Mouse (Mus musculus) myocyte (in vitro differentiated cells): ENCODE data around the gene Wnt6. TPM values are rescaled to one million over a fixed set of nuclear protein-coding genes. Genes with fewer than 3 reads are reported as not detected.

Experiments
- H3K27me3 ChIP-seq: one replicate; pipeline ENCODE4 v1.6.1; 2011; ENCODE audit not compliant: control insufficient read depth, insufficient read depth, insufficient read length
- H3K36me3 ChIP-seq: one replicate; pipeline ENCODE4 v1.6.1; 2011; ENCODE audit not compliant: control insufficient read depth, insufficient read depth
- H3K4me2 ChIP-seq: one replicate; pipeline ENCODE4 v1.6.1; 2011; ENCODE audit warnings: low read depth, control low read depth
- H3K4me3 ChIP-seq: one replicate; pipeline ENCODE4 v1.5.1; 2011; ENCODE audit warnings: mild to moderate bottlenecking, control low read depth, moderate library complexity
- H3K79me2 ChIP-seq: one replicate; pipeline ENCODE4 v1.6.1; 2011; ENCODE audit not compliant: control insufficient read depth, insufficient read depth
- H3ac ChIP-seq: one replicate; pipeline ENCODE4 v1.6.1; 2011; ENCODE audit not compliant: control insufficient read depth, insufficient read length
- CEBPB ChIP-seq: IDR thresholded peaks from 2 replicates; pipeline ENCODE4 v1.6.1; 2011; ENCODE audit warnings: mild to moderate bottlenecking, moderate library complexity; ENCODE audit not compliant: poor library complexity, insufficient read depth, severe bottlenecking
- E2F4 ChIP-seq: IDR thresholded peaks from one replicate; pipeline ENCODE4 v1.6.1; 2011; ENCODE audit warnings: mild to moderate bottlenecking, control low read depth, moderate library complexity; ENCODE audit not compliant: insufficient read depth
- MAX ChIP-seq: IDR thresholded peaks from one replicate; pipeline ENCODE4 v1.6.1; 2011; ENCODE audit warnings: low read depth, mild to moderate bottlenecking, control low read depth
- MYOD1 ChIP-seq, 3 experiments: IDR thresholded peaks; one replicate each; pipeline ENCODE4 v1.6.1; 2011; ENCODE audit warnings: control low read depth in 2 of 3, low read depth in 2 of 3, mild to moderate bottlenecking in 2 of 3, moderate library complexity in 1 of 3; ENCODE audit not compliant: insufficient read length in 2 of 3, control insufficient read depth in 1 of 3
- MYOG ChIP-seq, 3 experiments: IDR thresholded peaks; one replicate each; pipeline ENCODE4 v1.6.1; 2011; ENCODE audit warnings: control low read depth in 2 of 3, low read depth in 2 of 3, mild to moderate bottlenecking in 2 of 3; ENCODE audit not compliant: insufficient read length in 2 of 3, control insufficient read depth in 1 of 3, insufficient read depth in 1 of 3
- POLR2A ChIP-seq: IDR thresholded peaks from one replicate; pipeline ENCODE4 v1.6.1; 2011; ENCODE audit warnings: low read depth, mild to moderate bottlenecking, control low read depth, moderate library complexity; ENCODE audit not compliant: insufficient read length
- POLR2AphosphoS2 ChIP-seq: IDR thresholded peaks from one replicate; pipeline ENCODE4 v1.6.1; 2011; ENCODE audit warnings: low read depth, control low read depth; ENCODE audit not compliant: insufficient read length
- REST ChIP-seq: IDR thresholded peaks from one replicate; pipeline ENCODE4 v1.6.1; 2011; ENCODE audit warnings: mild to moderate bottlenecking, control low read depth, moderate library complexity; ENCODE audit not compliant: insufficient read depth, insufficient read length
- SRF ChIP-seq: IDR thresholded peaks from one replicate; pipeline ENCODE4 v1.6.1; 2011; ENCODE audit warnings: low read depth; ENCODE audit not compliant: control insufficient read depth, insufficient read length
- TCF12 ChIP-seq: IDR thresholded peaks from one replicate; pipeline ENCODE4 v1.6.1; 2011; ENCODE audit warnings: mild to moderate bottlenecking, control low read depth; ENCODE audit not compliant: poor library complexity, insufficient read depth, severe bottlenecking
- TCF3 ChIP-seq: IDR thresholded peaks from one replicate; pipeline ENCODE4 v1.6.1; 2011; ENCODE audit warnings: low read depth, control low read depth; ENCODE audit not compliant: insufficient read length
- USF1 ChIP-seq: IDR thresholded peaks from one replicate; pipeline ENCODE4 v1.6.1; 2011; ENCODE audit warnings: low read depth, mild to moderate bottlenecking, control low read depth, moderate library complexity
- polyA plus RNA-seq: library from polyadenylated mRNA; unstranded; fragments of >200 nt; fragmentation: generic; extraction: Trizol; gene quantifications from one replicate; pipeline ENCODE4 v1.2.1, GENCODE M21; 2012; ENCODE audit warnings: missing spikeins

The Wnt6 gene
- polyA plus RNA-seq, 1 experiment = 3.1 TPM

- Histone ChIP-seq H3K79me2 (peaks cover 5% of the 10 kb centered on the region), H3ac (no peak overlapping the region), H3K4me3 (no peak overlapping the region), H3K27me3 (no peaks in the 10 kb centered on the region), H3K36me3 (no peaks in the 10 kb centered on the region), H3K4me2 (no peak overlapping the region)
- TF ChIP-seq TCF12 = no peak
- TF ChIP-seq MYOG (IDR thresholded peaks at IDR 0.05; ENCODE audit: control insufficient read depth in 1 of 3, insufficient read depth in 1 of 3, insufficient read length in 2 of 3, low read depth in 2 of 3) = peak in 1 of 3 experiments; percentile 74
- TF ChIP-seq POLR2A = peak; percentile 17
- no peak for TF ChIP-seq TCF3
- TF ChIP-seq CEBPB = no peak
- peak in 2 of 3 experiments; percentile 36 to 74 for TF ChIP-seq MYOD1 (IDR thresholded peaks at IDR 0.05; ENCODE audit: control insufficient read depth in 1 of 3, insufficient read length in 2 of 3, low read depth in 2 of 3)
These were observed 18.4 kb downstream of the Wnt6 start for GRCm38 (mm10) chr1:74790095-74790494.

- H3K36me3 ChIP-seq = no peaks in the 10 kb centered on the region
- peak within 1 kb of the TSS; percentile 77 for H3K4me2 ChIP-seq
- H3K4me3 ChIP-seq = peak within 1 kb of the TSS; percentile 27
- TF ChIP-seq MYOG (IDR thresholded peaks at IDR 0.05; ENCODE audit: control insufficient read depth in 1 of 3, insufficient read depth in 1 of 3, insufficient read length in 2 of 3, low read depth in 2 of 3) (peak in 1 of 3 experiments; percentile 52), TCF3 (no peak), SRF (no peak), MYOD1 (IDR thresholded peaks at IDR 0.05; ENCODE audit: control insufficient read depth in 1 of 3, insufficient read length in 2 of 3, low read depth in 2 of 3) (peak in 1 of 3 experiments; percentile 56), POLR2AphosphoS2 (no peak)
- H3K27me3 ChIP-seq = no peaks in the 10 kb centered on the region
- peak within 1 kb of the TSS; percentile 70 for H3ac ChIP-seq
- peaks cover 5% of the 10 kb centered on the region for H3K79me2 ChIP-seq
These were observed 19.6 kb downstream of the Wnt6 start, which contains the start of gene Wnt10a for GRCm38 (mm10) chr1:74791249-74791648. TSS of gene Wnt10a (plus strand) at chr1:74791516.

- Histone ChIP-seq H3K79me2 (peaks cover 5% of the 10 kb centered on the region), H3K4me2 (peak overlapping the region; percentile 77), H3K36me3 (no peaks in the 10 kb centered on the region), H3K4me3 (peak overlapping the region; percentile 27), H3ac (peak overlapping the region; percentile 70), H3K27me3 (no peaks in the 10 kb centered on the region)
- TF ChIP-seq MYOG (IDR thresholded peaks at IDR 0.05; ENCODE audit: control insufficient read depth in 1 of 3, insufficient read depth in 1 of 3, insufficient read length in 2 of 3, low read depth in 2 of 3) = no peak
- peak; percentile 84 for TF ChIP-seq POLR2AphosphoS2
- TF ChIP-seq CEBPB = no peak
- TF ChIP-seq MYOD1 (IDR thresholded peaks at IDR 0.05; ENCODE audit: control insufficient read depth in 1 of 3, insufficient read length in 2 of 3, low read depth in 2 of 3) = peak in 1 of 3 experiments; percentile 43
- TF ChIP-seq POLR2A = peak; percentile 78
These were observed 21.4 kb downstream of the Wnt6 start for GRCm38 (mm10) chr1:74792831-74793660.

GRCm38 (mm10) chr1:74794487-74795144 lies 22.9 kb downstream of the Wnt6 start:
- TF ChIP-seq MYOD1 (IDR thresholded peaks at IDR 0.05; ENCODE audit: control insufficient read depth in 1 of 3, insufficient read length in 2 of 3, low read depth in 2 of 3) (peak in 1 of 3 experiments; percentile 17), E2F4 (no peak), TCF3 (no peak), MAX (no peak), USF1 (no peak), POLR2A (peak; percentile 53), CEBPB (no peak), TCF12 (no peak), MYOG (IDR thresholded peaks at IDR 0.05; ENCODE audit: control insufficient read depth in 1 of 3, insufficient read depth in 1 of 3, insufficient read length in 2 of 3, low read depth in 2 of 3) (peak in 1 of 3 experiments; percentile 37), SRF (no peak), POLR2AphosphoS2 (no peak)
- Histone ChIP-seq H3K79me2 (peaks cover 5% of the 10 kb centered on the region), H3K4me3 (peak overlapping the region; percentile 27), H3K27me3 (no peaks in the 10 kb centered on the region), H3ac (no peak overlapping the region), H3K4me2 (peak overlapping the region; percentile 77), H3K36me3 (no peaks in the 10 kb centered on the region)

- Histone ChIP-seq H3K79me2 (peaks cover 5% of the 10 kb centered on the region), H3K4me3 (peak overlapping the region; percentile 27), H3K27me3 (no peaks in the 10 kb centered on the region), H3K4me2 (peak overlapping the region; percentile 77), H3K36me3 (no peaks in the 10 kb centered on the region), H3ac (no peak overlapping the region)
- no peak for TF ChIP-seq E2F4
- TF ChIP-seq MAX = no peak
- TF ChIP-seq TCF3 = no peak
- TF ChIP-seq REST = no peak
- TF ChIP-seq USF1 = no peak
- no peak for TF ChIP-seq CEBPB
- no peak for TF ChIP-seq SRF
- no peak for TF ChIP-seq MYOD1 (IDR thresholded peaks at IDR 0.05; ENCODE audit: control insufficient read depth in 1 of 3, insufficient read length in 2 of 3, low read depth in 2 of 3)
- TF ChIP-seq MYOG (IDR thresholded peaks at IDR 0.05; ENCODE audit: control insufficient read depth in 1 of 3, insufficient read depth in 1 of 3, insufficient read length in 2 of 3, low read depth in 2 of 3) = no peak
- no peak for TF ChIP-seq POLR2AphosphoS2
- TF ChIP-seq TCF12 = no peak
- TF ChIP-seq POLR2A = no peak
These were observed 23.4 kb downstream of the Wnt6 start for GRCm38 (mm10) chr1:74795145-74795529.
